In the genomic region with DNA sequence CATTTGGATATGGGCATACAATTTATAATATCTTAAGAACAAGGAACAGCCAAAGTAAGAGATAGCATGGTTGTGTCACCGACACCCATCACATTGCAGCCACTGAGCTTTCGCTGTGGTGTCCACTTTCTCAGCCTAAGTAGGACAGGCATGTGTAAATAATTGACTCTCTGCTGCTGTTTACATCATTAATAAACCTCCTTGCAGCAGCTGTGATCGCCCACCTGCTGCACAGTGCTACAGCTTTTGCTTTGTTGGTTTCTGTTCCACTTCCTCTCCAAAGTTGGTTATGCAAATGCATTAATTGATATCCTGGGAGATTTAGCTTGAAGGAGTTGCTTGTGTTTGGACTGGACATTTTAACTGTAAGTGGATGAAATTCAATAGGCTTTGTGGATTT, we compare ENCODE assay signal across 21 mouse cellular contexts. TPM values are rescaled to one million over a fixed set of nuclear protein-coding genes. Genes with fewer than 3 reads are reported as not detected.
DNase-seq lines count a peak whose midpoint lies in the region; ATAC-seq lines count a peak whose summit lies in the region.
"Had no signal": no experiment of that assay in that cellular context is flagged by ENCODE, and none has a peak within 500 bp of the region (broad histone marks: within the 10 kb centered on the region; RNA-seq: fewer than 3 reads in every experiment).

No protein-coding gene starts in this region.

- H3K4me3 ChIP-seq in hindbrain, embryonic 12.5 days = no peak overlapping the region
- H3K4me3 ChIP-seq in hindbrain, embryonic 10.5 days = no peak overlapping the region
- H3K4me3 ChIP-seq in midbrain, embryonic 14.5 days (replicated peaks; ENCODE audit: low read depth, low read length) = no peak overlapping the region
- H3K4me3 ChIP-seq in midbrain, embryonic 11.5 days (ENCODE audit: low read depth, low read length) = no peak overlapping the region
- no peak overlapping the region for H3K4me3 ChIP-seq in forebrain, embryonic 16.5 days (replicated peaks; ENCODE audit: low read length)
- H3K4me3 ChIP-seq: erythroblast, embryonic 14.5 days; gastrocnemius, adult 2 months; heart, embryonic 10.5 days; stomach, embryonic 15.5 days had no signal

- H3K36me3 ChIP-seq in hindbrain, embryonic 12.5 days = no peaks in the 10 kb centered on the region
- H3K36me3 ChIP-seq in hindbrain, embryonic 10.5 days = no peaks in the 10 kb centered on the region
- H3K36me3 ChIP-seq in midbrain, embryonic 14.5 days (ENCODE audit: control insufficient read depth, insufficient read depth, low read length) = no peaks in the 10 kb centered on the region
- no peaks in the 10 kb centered on the region for H3K36me3 ChIP-seq in midbrain, embryonic 11.5 days (ENCODE audit: control insufficient read depth, insufficient read depth, low read length)
- H3K36me3 ChIP-seq in forebrain, embryonic 16.5 days (ENCODE audit: control insufficient read depth, insufficient read depth) = no peaks in the 10 kb centered on the region
- H3K36me3 ChIP-seq: heart, embryonic 10.5 days; stomach, embryonic 15.5 days had no signal

- no peak overlapping the region for H3K9ac ChIP-seq in hindbrain, embryonic 12.5 days
- H3K9ac ChIP-seq in midbrain, embryonic 14.5 days (replicated peaks; ENCODE audit: low read length) = no peak overlapping the region
- no peak overlapping the region for H3K9ac ChIP-seq in midbrain, embryonic 11.5 days (ENCODE audit: low read length)
- no peak overlapping the region for H3K9ac ChIP-seq in forebrain, embryonic 16.5 days (replicated peaks; ENCODE audit: low read depth, low read length)
- H3K9ac ChIP-seq: liver, embryonic 14.5 days; stomach, embryonic 15.5 days had no signal

- H3K27me3 ChIP-seq in hindbrain, embryonic 12.5 days = no peaks in the 10 kb centered on the region
- no peaks in the 10 kb centered on the region for H3K27me3 ChIP-seq in hindbrain, embryonic 10.5 days (ENCODE audit: insufficient read depth, poor library complexity, severe bottlenecking)
- H3K27me3 ChIP-seq in midbrain, embryonic 14.5 days (ENCODE audit: control insufficient read depth, insufficient read depth, low read length) = no peaks in the 10 kb centered on the region
- H3K27me3 ChIP-seq in midbrain, embryonic 11.5 days (ENCODE audit: control insufficient read depth, insufficient read depth, low read length) = no peaks in the 10 kb centered on the region
- no peaks in the 10 kb centered on the region for H3K27me3 ChIP-seq in forebrain, embryonic 16.5 days (replicated peaks; ENCODE audit: control insufficient read depth, insufficient read depth, low read length)
- H3K27me3 ChIP-seq: stomach, embryonic 15.5 days had no signal

- H3K4me1 ChIP-seq in hindbrain, embryonic 12.5 days = peaks cover 21% of the 10 kb centered on the region
- H3K4me1 ChIP-seq in hindbrain, embryonic 10.5 days (replicated peaks) = peaks cover 7% of the 10 kb centered on the region
- H3K4me1 ChIP-seq in midbrain, embryonic 14.5 days (ENCODE audit: control insufficient read depth, insufficient read depth, low read length) = peaks cover 11% of the 10 kb centered on the region; the same call in 1 of the 2 replicates
- no peaks in the 10 kb centered on the region for H3K4me1 ChIP-seq in midbrain, embryonic 11.5 days (ENCODE audit: control insufficient read depth, insufficient read depth, low read length)
- peaks cover 25% of the 10 kb centered on the region for H3K4me1 ChIP-seq in forebrain, embryonic 16.5 days (replicated peaks; ENCODE audit: control insufficient read depth, insufficient read depth, low read length)
- H3K4me1 ChIP-seq: heart, embryonic 10.5 days had no signal

- WGBS in hindbrain, embryonic 12.5 days = 53% methylated on average over 3 of the region's 3 CpGs
- WGBS in hindbrain, embryonic 10.5 days = 76% methylated on average over 3 of the region's 3 CpGs
- WGBS in midbrain, embryonic 14.5 days = 76% methylated on average over 3 of the region's 3 CpGs
- WGBS in midbrain, embryonic 11.5 days = 87% methylated on average over 3 of the region's 3 CpGs
- 14% methylated on average over 3 of the region's 3 CpGs for WGBS in forebrain, embryonic 16.5 days

- no peak overlapping the region for H3K4me2 ChIP-seq in hindbrain, embryonic 12.5 days (replicated peaks)
- H3K4me2 ChIP-seq in midbrain, embryonic 14.5 days (ENCODE audit: low read length) = no peak overlapping the region
- no peak overlapping the region for H3K4me2 ChIP-seq in midbrain, embryonic 11.5 days
- no peak overlapping the region for H3K4me2 ChIP-seq in forebrain, embryonic 16.5 days (ENCODE audit: low read length)
- H3K4me2 ChIP-seq: stomach, embryonic 15.5 days had no signal

- no peak overlapping the region for H3K27ac ChIP-seq in hindbrain, embryonic 12.5 days
- H3K27ac ChIP-seq in hindbrain, embryonic 10.5 days = no peak overlapping the region
- no peak overlapping the region for H3K27ac ChIP-seq in midbrain, embryonic 14.5 days (replicated peaks; ENCODE audit: low read depth, low read length)
- no peak overlapping the region for H3K27ac ChIP-seq in midbrain, embryonic 11.5 days (ENCODE audit: low read depth, low read length)
- H3K27ac ChIP-seq in forebrain, embryonic 16.5 days (ENCODE audit: low read length) = no peak overlapping the region; the same call in 1 of the 2 replicates
- H3K27ac ChIP-seq: gastrocnemius, adult 2 months; heart, embryonic 10.5 days; liver, embryonic 14.5 days; stomach, embryonic 15.5 days had no signal

- H3K9me3 ChIP-seq in hindbrain, embryonic 12.5 days (replicated peaks) = no peaks in the 10 kb centered on the region
- no peaks in the 10 kb centered on the region for H3K9me3 ChIP-seq in hindbrain, embryonic 10.5 days
- H3K9me3 ChIP-seq in midbrain, embryonic 14.5 days (ENCODE audit: control insufficient read depth, low read length) = no peaks in the 10 kb centered on the region
- H3K9me3 ChIP-seq in midbrain, embryonic 11.5 days (ENCODE audit: control insufficient read depth, low read length) = no peaks in the 10 kb centered on the region
- H3K9me3 ChIP-seq in forebrain, embryonic 16.5 days (ENCODE audit: control insufficient read depth, low read length) = no peaks in the 10 kb centered on the region
- H3K9me3 ChIP-seq: heart, embryonic 10.5 days; stomach, embryonic 15.5 days had no signal

- ATAC-seq in hindbrain, embryonic 12.5 days (ENCODE audit: low FRiP score) = peak; percentile 51; the same call in 1 of the 2 replicates
- no peak for ATAC-seq in midbrain, embryonic 14.5 days (ENCODE audit: low FRiP score, low TSS enrichment)
- ATAC-seq in midbrain, embryonic 11.5 days (ENCODE audit: low FRiP score) = no peak
- ATAC-seq in forebrain, embryonic 16.5 days = peak; percentile 43

- DNase-seq in hindbrain, embryonic 10.5 days (ENCODE audit: low spot score) = no peak
- peak; percentile 22 for DNase-seq in midbrain, embryonic 14.5 days
- no peak for DNase-seq in midbrain, embryonic 11.5 days (ENCODE audit: low spot score, missing footprints)
- peak; percentile 93 for DNase-seq in retina, postnatal 1 day
- DNase-seq in MN1 (ENCODE audit: low spot score) = no peak
- no peak for DNase-seq in adrenal gland, postnatal 4 days (ENCODE audit: low spot score in 2 of 2)
- DNase-seq: adrenal gland, postnatal 25 days; cerebellum, adult 11 months; gastrocnemius, adult 2 months; heart, postnatal 4 days; kidney, adult 9 months; lung, postnatal 14 days; right cerebral cortex, postnatal 25 days; thymus, postnatal 14 days had no signal

RNA-seq across cellular contexts. Expression of gene Map2, which starts 53.1 kb away (rescaled TPM):
- 365 and 405 TPM in 2 replicates for polyA plus RNA-seq in hindbrain, embryonic 12.5 days (2016; fragmentation: Nextera tagmentation; extraction: Ambion mirVana)
- polyA plus RNA-seq in hindbrain, embryonic 10.5 days (2016; fragmentation: Nextera tagmentation; extraction: Ambion mirVana) = 78.8 and 164 TPM in 2 replicates
- polyA plus RNA-seq in midbrain, embryonic 14.5 days (2014; fragmentation: Nextera tagmentation; extraction: Ambion mirVana) = 489 and 491 TPM in 2 replicates
- polyA plus RNA-seq in midbrain, embryonic 11.5 days (2014; fragmentation: Nextera tagmentation; extraction: Ambion mirVana) = 194 and 213 TPM in 2 replicates
- 515 and 521 TPM in 2 replicates for polyA plus RNA-seq in forebrain, embryonic 16.5 days (2015; fragmentation: Nextera tagmentation; extraction: Ambion mirVana)
- 10 to 100 TPM; 33.6 to 39.3 TPM for total RNA-seq in adrenal gland, postnatal 4 days (2021)
- total RNA-seq: MEL had no signal
- polyA plus RNA-seq: erythroblast, embryonic 14.5 days had no signal

Comparison
In these comparisons a context has a peak if more than half of its experiments do, and no peak if none do; other contexts are left out.
1. DNase-seq: peak in midbrain, embryonic 14.5 days (single experiment) and retina, postnatal 1 day (single experiment); none in hindbrain, embryonic 10.5 days (single experiment), midbrain, embryonic 11.5 days (single experiment), MN1 (single experiment) and adrenal gland, postnatal 4 days (0 of 2).
2. ATAC-seq: peak in hindbrain, embryonic 12.5 days (single experiment) and forebrain, embryonic 16.5 days (single experiment); none in midbrain, embryonic 14.5 days (single experiment) and midbrain, embryonic 11.5 days (single experiment).